Mouse (Mus musculus) c-Kit-positive CD71-positive TER-119-negative erythroid progenitor cells, embryonic 14.5 days (primary cell): Measurements from ENCODE around the gene Sgsh.
A peak's percentile ranks its signal among the peaks of the same experiment; 100 is the strongest.
"Not testable (repeated sequence)": the region's sequence is repeated elsewhere in the genome, so short reads cannot be mapped to it uniquely, and the experiment has no call there.

ENCODE experiments used
- DNase-seq: peaks from one replicate; pipeline ENCODE4 v3.0.0-alpha.2; 2013; ENCODE audit warnings: low read depth

The Sgsh gene

GRCm38 (mm10) chr11:119355443-119356385 lies at the start of gene Sgsh, which contains the start of gene Slc26a11:
TSS of gene Sgsh (minus strand) at chr11:119355536.
TSS of gene Slc26a11 (plus strand) at chr11:119355557.
- DNase-seq: peak; percentile 59

GRCm38 (mm10) chr11:119404627-119405026 lies 49.3 kb upstream of the Sgsh start:
- DNase-seq: peak; percentile 65

GRCm38 (mm10) chr11:119402501-119403160 lies 47.3 kb upstream of the Sgsh start:
- no peak for DNase-seq

GRCm38 (mm10) chr11:119396461-119396860 lies 41.1 kb upstream of the Sgsh start:
- no peak for DNase-seq

- no peak for DNase-seq
Measured at GRCm38 (mm10) chr11:119395931-119396330, 40.6 kb upstream of the Sgsh start.

- no peak for DNase-seq
Measured at GRCm38 (mm10) chr11:119395394-119395793, 40.1 kb upstream of the Sgsh start.

- DNase-seq: no peak
Measured at GRCm38 (mm10) chr11:119394210-119394609, 38.9 kb upstream of the Sgsh start.

- no peak for DNase-seq
Measured at GRCm38 (mm10) chr11:119393483-119393804, 38.1 kb upstream of the Sgsh start.

GRCm38 (mm10) chr11:119392800-119393482 lies 37.6 kb upstream of the Sgsh start, which contains the start of gene Rnf213:
TSS of gene Rnf213 (plus strand) at chr11:119393100.
- peak; percentile 72 for DNase-seq

- DNase-seq: peak; percentile 63
Measured at GRCm38 (mm10) chr11:119392001-119392614, 36.8 kb upstream of the Sgsh start.

GRCm38 (mm10) chr11:119391386-119392000 lies 36.2 kb upstream of the Sgsh start:
- peak; percentile 42 for DNase-seq

GRCm38 (mm10) chr11:119390271-119391231 lies 35.2 kb upstream of the Sgsh start:
- no peak for DNase-seq

GRCm38 (mm10) chr11:119389851-119390270 lies 34.5 kb upstream of the Sgsh start:
- no peak for DNase-seq

GRCm38 (mm10) chr11:119387273-119387672 lies 31.9 kb upstream of the Sgsh start:
- not testable (repeated sequence) for DNase-seq

- no peak for DNase-seq
Measured at GRCm38 (mm10) chr11:119386306-119386705, 31.0 kb upstream of the Sgsh start.

GRCm38 (mm10) chr11:119384904-119385303 lies 29.6 kb upstream of the Sgsh start:
- DNase-seq: no peak

GRCm38 (mm10) chr11:119382338-119382850 lies 27.1 kb upstream of the Sgsh start:
- DNase-seq: no peak

GRCm38 (mm10) chr11:119381631-119382337 lies 26.4 kb upstream of the Sgsh start:
- no peak for DNase-seq

- no peak for DNase-seq
Measured at GRCm38 (mm10) chr11:119378551-119378950, 23.2 kb upstream of the Sgsh start.
